Mouse (Mus musculus) mouse trophoblast stem cell (cell line): ENCODE measurements around the gene Rad51b.

Experiments
- in situ Hi-C, 2 experiments: fragments of 300-500 bp; cut with MseI, MboI; formaldehyde crosslinking; loops; 2 replicates in 1 of 2; 3 replicates in 1 of 2; pipeline ENCODE4 v1.15.1; 2025

The Rad51b gene

DNA sequence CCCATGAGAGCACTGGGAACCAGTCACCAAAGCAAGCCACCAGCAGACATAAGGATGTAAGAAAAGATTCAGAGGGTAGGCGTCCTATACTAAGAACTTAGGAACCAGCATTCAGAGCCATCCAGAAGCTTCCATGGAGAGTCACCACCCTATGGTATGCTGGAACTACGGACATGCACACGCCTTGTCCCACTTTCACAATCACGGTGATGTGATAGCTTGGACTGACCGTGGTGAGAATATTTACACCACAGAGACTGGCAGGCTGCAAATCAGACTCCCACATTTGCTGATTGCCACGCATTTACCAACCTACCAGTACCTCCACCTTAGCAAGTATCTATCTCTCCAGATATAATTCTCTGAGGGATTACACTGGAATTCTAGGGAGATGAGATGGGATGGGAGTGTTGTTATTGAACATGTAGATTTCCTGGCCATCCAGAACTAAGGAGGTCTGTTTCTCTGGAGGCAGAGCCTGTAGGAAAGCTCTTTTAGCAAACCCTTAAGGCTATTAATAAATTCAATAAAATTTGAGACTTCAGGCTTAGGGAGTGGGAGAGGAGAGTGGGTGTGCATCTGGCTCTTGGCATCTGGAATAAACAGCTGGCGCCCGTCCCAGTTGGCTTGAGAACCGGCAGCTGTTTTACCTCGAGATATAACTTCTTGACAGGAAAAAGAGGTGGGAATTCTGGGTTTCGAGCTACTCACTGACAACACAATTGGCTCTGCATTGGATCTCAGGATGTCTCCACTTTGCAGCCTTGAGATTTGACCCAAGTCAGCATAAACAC, 559.2 kb downstream of the Rad51b start:
- in situ Hi-C loops, result no loop called here

GRCm38 (mm10) chr12:79857704-79858103, 560.6 kb downstream of the Rad51b start:
- in situ Hi-C loops, result no loop called here

DNA sequence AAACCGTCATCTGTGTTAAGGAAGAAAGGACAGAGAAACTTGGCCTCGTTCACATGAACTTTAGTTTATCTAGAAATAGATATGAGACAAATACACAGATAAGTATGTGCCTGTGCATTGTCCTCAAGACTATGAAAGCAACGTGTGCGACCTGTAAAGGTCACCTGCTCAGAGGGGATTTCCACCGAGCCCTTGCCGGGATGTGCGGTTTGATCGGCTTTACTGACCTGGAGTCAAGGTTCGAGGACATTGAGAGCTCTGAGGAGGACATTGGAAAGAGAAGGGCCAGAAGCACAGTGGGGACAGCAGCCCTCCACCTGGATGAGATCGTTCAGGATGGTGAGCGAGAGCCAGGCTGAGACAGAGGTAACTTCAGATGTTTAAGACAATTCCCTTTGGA, 561.3 kb downstream of the Rad51b start:
- in situ Hi-C loops, result no loop called here

DNA sequence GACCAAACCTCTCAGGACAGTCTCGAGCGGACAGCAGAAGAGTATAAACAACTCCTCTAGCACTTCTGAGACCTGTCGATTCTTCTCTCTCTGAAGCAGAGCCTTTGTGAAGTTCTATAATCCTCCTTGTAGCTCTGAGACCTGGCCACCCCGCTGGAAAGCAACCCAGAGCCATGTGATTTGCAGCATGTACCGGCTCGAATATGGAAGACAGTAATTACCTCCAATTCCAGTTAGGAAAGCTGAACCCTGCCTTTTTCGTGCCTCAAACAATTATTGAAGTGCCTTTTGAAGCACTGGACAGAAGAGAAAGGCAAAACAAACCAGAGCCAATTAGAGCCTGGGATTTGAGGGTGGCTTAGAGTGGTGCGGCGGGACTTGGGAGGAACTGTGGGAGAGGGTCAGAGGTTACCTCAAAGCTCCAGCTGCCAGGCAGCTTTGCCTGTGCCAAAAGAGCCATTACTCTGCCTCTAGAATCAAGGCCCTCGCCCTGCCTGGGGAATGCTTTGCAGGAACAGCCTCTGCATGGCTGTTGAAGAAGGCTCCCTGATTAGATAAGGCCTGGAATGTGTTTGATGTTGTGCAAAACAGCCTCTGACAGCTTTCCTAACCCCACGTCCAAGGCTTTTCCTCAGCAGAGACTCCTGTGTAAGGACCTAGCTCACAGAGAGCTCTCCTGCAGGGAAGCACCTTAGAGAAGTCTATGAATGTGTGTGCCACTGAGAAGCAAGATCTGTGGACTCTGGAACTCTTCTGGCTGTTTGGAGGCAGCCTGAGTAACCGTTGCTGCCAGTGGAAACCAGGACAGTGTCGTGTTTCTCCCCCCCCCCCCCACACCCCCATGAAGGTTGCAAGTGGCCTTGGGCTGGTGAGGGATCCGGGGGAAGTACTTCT, 562.5 kb downstream of the Rad51b start:
- in situ Hi-C loops, result no loop called here

- in situ Hi-C loops, result no loop called here
Measured at GRCm38 (mm10) chr12:79860248-79860555, 563.1 kb downstream of the Rad51b start.
